Mouse (Mus musculus) MEL (cell line): ENCODE data around the gene Cdk14. TPM values are rescaled to one million over a fixed set of nuclear protein-coding genes. Genes with fewer than 3 reads are reported as not detected.

Experiments
- DNase-seq: peaks from one replicate; pipeline ENCODE4 v3.0.0; 2011; ENCODE audit warnings: low read depth, low spot score
- H3K27ac ChIP-seq: 2 replicates; pipeline ENCODE4 v1.5.1; 2012; ENCODE audit warnings: low read depth, mild to moderate bottlenecking, control low read depth, low read length, moderate library complexity; ENCODE audit not compliant: control insufficient read depth
- H3K27me3 ChIP-seq, 2 experiments: fragments of 150-350 bp in 1 of 2; sonication (generic) in 1 of 2; 2 replicates each; pipeline ENCODE4 v1.6.1; 2012; ENCODE audit warnings: low read length in 2 of 2, mild to moderate bottlenecking in 2 of 2, improper control_type of control experiment in 1 of 2, moderate library complexity in 1 of 2; ENCODE audit not compliant: insufficient read depth in 2 of 2, control insufficient read depth in 1 of 2
- H3K36me3 ChIP-seq, 2 experiments: 2 replicates each; pipeline ENCODE4 v1.6.1; 2012 to 2014; ENCODE audit warnings: low read length in 2 of 2, improper control_type of control experiment in 1 of 2, inconsistent platforms in 1 of 2, mild to moderate bottlenecking in 1 of 2; ENCODE audit not compliant: insufficient read depth in 2 of 2, control insufficient read depth in 1 of 2
- H3K4me1 ChIP-seq, 2 experiments: fragments of 150-350 bp in 1 of 2; sonication (generic) in 1 of 2; 2 replicates each; pipeline ENCODE4 v1.6.1; 2012; ENCODE audit warnings: low read length in 2 of 2, improper control_type of control experiment in 1 of 2, mild to moderate bottlenecking in 1 of 2; ENCODE audit not compliant: insufficient read depth in 2 of 2, control insufficient read depth in 1 of 2
- H3K4me3 ChIP-seq, 2 experiments: fragments of 150-350 bp in 1 of 2; sonication (generic) in 1 of 2; 2 replicates each; pipeline ENCODE4 v1.5.1; 2012; ENCODE audit warnings: low read depth in 2 of 2, low read length in 2 of 2, mild to moderate bottlenecking in 2 of 2, moderate library complexity in 2 of 2, control low read depth in 1 of 2, improper control_type of control experiment in 1 of 2; ENCODE audit not compliant: control insufficient read depth in 1 of 2, insufficient read depth in 1 of 2
- H3K79me2 ChIP-seq: 2 replicates; pipeline ENCODE4 v1.6.1; 2012; ENCODE audit warnings: mild to moderate bottlenecking, low read length, moderate library complexity; ENCODE audit not compliant: control insufficient read depth, poor library complexity, insufficient read depth
- H3K9ac ChIP-seq: 2 replicates; pipeline ENCODE4 v1.6.1; 2012; ENCODE audit warnings: low read depth, mild to moderate bottlenecking, control low read depth, low read length, moderate library complexity; ENCODE audit not compliant: control insufficient read depth, poor library complexity, severe bottlenecking
- H3K9me3 ChIP-seq: fragments of 150-350 bp; sonication (generic); replicated peaks from 2 replicates; pipeline ENCODE4 v1.6.1; 2012; ENCODE audit warnings: mild to moderate bottlenecking, low read length, improper control_type of control experiment, moderate library complexity; ENCODE audit not compliant: insufficient read depth
- BHLHE40 ChIP-seq: IDR thresholded peaks from 2 replicates; pipeline ENCODE4 v1.6.1; 2012; ENCODE audit warnings: low read depth, mild to moderate bottlenecking, inconsistent platforms, low read length, improper control_type of control experiment, borderline replicate concordance
- E2F4 ChIP-seq: IDR thresholded peaks from 2 replicates; pipeline ENCODE4 v1.6.1; 2011; ENCODE audit warnings: low read depth, low read length, improper control_type of control experiment, borderline replicate concordance
- KAT2A ChIP-seq: conservative IDR thresholded peaks from 2 replicates; pipeline ENCODE4 v1.6.1; 2012; ENCODE audit warnings: low read depth, low read length, improper control_type of control experiment, inconsistent platforms
- MAFK ChIP-seq: IDR thresholded peaks from 2 replicates; pipeline ENCODE4 v1.6.1; 2011; ENCODE audit warnings: low read depth, mild to moderate bottlenecking, low read length, improper control_type of control experiment, borderline replicate concordance
- MAZ ChIP-seq: IDR thresholded peaks from 2 replicates; pipeline ENCODE4 v1.6.1; 2012; ENCODE audit warnings: low read depth, mild to moderate bottlenecking, inconsistent platforms, low read length, improper control_type of control experiment
- MEF2A ChIP-seq: IDR thresholded peaks from 2 replicates; pipeline ENCODE4 v1.6.1; 2014; ENCODE audit warnings: low read depth, mild to moderate bottlenecking, inconsistent platforms, low read length, improper control_type of control experiment; ENCODE audit not compliant: poor library complexity, insufficient replicate concordance, severe bottlenecking; ENCODE audit errors: extremely low read depth
- MYB ChIP-seq: IDR thresholded peaks from 2 replicates; pipeline ENCODE4 v1.6.1; 2011; ENCODE audit warnings: mild to moderate bottlenecking, low read depth, low read length, improper control_type of control experiment
- POLR2A ChIP-seq, 2 experiments: IDR thresholded peaks; 2 replicates each; pipeline ENCODE4 v1.6.1; 2011 to 2012; ENCODE audit warnings: low read length in 2 of 2, mild to moderate bottlenecking in 2 of 2, control low read depth in 1 of 2, improper control_type of control experiment in 1 of 2, low read depth in 1 of 2, moderate library complexity in 1 of 2; ENCODE audit not compliant: control insufficient read depth in 1 of 2, insufficient read depth in 1 of 2, poor library complexity in 1 of 2
- POLR2AphosphoS5 ChIP-seq: IDR thresholded peaks from 2 replicates; pipeline ENCODE4 v1.6.1; 2012; ENCODE audit warnings: low read depth, borderline replicate concordance, mild to moderate bottlenecking, inconsistent platforms, low read length, moderate library complexity, mixed read lengths
- RCOR1 ChIP-seq: IDR thresholded peaks from 2 replicates; pipeline ENCODE4 v1.6.1; 2012; ENCODE audit warnings: low read depth, mild to moderate bottlenecking, inconsistent platforms, low read length, improper control_type of control experiment
- polyA plus RNA-seq, 2 experiments: library from polyadenylated mRNA; stranded (reverse) in 1 of 2; unstranded in 1 of 2; fragments of >175 nt in 1 of 2; fragments of >200 nt in 1 of 2; gene quantifications; 2 replicates each; pipeline versions ENCODE4 v1.2.1 to v1.2.4; 2012; ENCODE audit warnings: low replicate concordance in 2 of 2, low read depth in 1 of 2; ENCODE audit not compliant: insufficient read length in 2 of 2, insufficient read depth in 1 of 2, missing spikeins in 1 of 2
- total RNA-seq: library from RNA; depleted of rRNA; stranded (reverse); fragments of 300-350 nt; gene quantifications from 2 replicates; pipeline ENCODE4 v1.2.3, GENCODE M21; 2012

Cdk14 gene
- total and polyA plus RNA-seq, 3 experiments = not detected

DNA sequence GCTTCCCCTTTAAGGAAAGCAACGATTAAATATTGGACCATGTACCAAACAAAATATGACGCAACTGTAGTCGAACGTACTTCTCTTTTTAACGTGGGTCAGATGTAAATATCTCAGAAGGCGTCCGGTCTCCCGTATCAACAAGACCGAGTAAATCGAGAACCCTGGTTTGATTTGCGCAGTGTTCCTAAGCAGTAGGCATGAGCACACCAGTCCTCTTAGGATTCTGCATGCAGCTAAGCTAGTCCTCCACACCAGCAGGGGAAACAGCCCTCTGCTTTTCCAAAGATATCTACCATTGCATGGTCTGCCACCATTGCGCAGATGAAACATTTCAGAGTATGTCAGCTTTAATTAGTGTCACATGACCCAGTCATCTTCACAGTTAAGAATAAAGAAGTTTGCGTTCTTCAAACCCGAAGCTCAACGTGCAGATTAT is 543.4 kb downstream of the Cdk14 start:
- H3K4me1 ChIP-seq = no peaks in the 10 kb centered on the region
- H3K36me3 ChIP-seq = no peaks in the 10 kb centered on the region
- no peak for DNase-seq
- H3K27ac ChIP-seq = no peak overlapping the region
- H3K4me3 ChIP-seq = no peak overlapping the region
- no peaks in the 10 kb centered on the region for H3K79me2 ChIP-seq
- no peak overlapping the region for H3K9ac ChIP-seq
- H3K27me3 ChIP-seq = no peaks in the 10 kb centered on the region
- no peaks in the 10 kb centered on the region for H3K9me3 ChIP-seq
- TF ChIP-seq MYB = no peak
- TF ChIP-seq POLR2A (IDR thresholded peaks at IDR 0.05; ENCODE audit: control insufficient read depth in 1 of 2, insufficient read depth in 1 of 2, low read depth in 1 of 2, low read length in 2 of 2, poor library complexity in 1 of 2) = no peak
- TF ChIP-seq BHLHE40 = no peak
- TF ChIP-seq E2F4 = no peak

DNA sequence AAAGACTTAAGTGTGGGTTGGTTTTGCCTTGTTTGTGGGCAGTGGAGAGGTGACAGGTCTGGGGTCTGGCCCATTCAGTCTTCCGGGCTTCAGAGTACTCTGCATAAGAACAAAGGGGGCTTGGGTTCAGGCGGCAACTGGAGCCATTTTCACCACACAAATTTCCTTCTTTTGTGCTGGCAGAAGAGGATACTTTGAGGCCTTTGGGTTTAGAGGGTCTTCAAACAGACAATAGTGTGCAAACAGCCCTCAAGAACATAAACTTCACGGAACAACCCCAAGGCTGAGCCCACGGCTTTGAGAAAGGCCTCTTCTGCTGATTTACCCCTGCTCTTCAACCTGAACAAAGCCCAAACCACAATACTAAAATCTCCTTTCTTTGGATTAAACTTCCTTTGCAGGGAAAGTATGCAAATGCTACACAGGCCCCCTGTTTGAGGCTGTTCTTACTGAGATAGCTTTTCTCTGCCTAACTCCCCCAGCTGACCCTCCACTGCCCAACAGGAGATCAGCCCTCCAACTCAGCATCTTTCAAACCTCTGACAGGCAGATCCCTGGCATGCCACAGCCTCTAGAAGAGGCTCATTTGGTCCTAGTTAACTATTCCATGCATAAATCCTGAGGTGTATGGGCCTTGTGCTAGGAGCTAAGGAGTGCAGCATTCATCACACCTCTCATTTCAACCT is 549.9 kb downstream of the Cdk14 start:
- no peaks in the 10 kb centered on the region for H3K79me2 ChIP-seq

GRCm38 (mm10) chr5:4868563-4869120 is 551.5 kb downstream of the Cdk14 start:
- H3K9me3 ChIP-seq = no peaks in the 10 kb centered on the region
- H3K4me1 ChIP-seq = no peaks in the 10 kb centered on the region
- no peak overlapping the region for H3K4me3 ChIP-seq
- DNase-seq = no peak
- TF ChIP-seq MAFK = no peak
- no peak for TF ChIP-seq MAZ
- H3K9ac ChIP-seq = no peak overlapping the region
- no peak overlapping the region for H3K27ac ChIP-seq
- H3K36me3 ChIP-seq = no peaks in the 10 kb centered on the region
- no peaks in the 10 kb centered on the region for H3K27me3 ChIP-seq
- H3K79me2 ChIP-seq = no peaks in the 10 kb centered on the region

More for the DNA sequence above, 549.9 kb downstream of the Cdk14 start:
- TF ChIP-seq MEF2A = no peak
- no peak for TF ChIP-seq RCOR1
- TF ChIP-seq MAFK = no peak
- TF ChIP-seq MYB = no peak
- no peak for TF ChIP-seq KAT2A
- TF ChIP-seq POLR2AphosphoS5 = no peak
- TF ChIP-seq, all 39 proteins: peak for 0
- H3K9me3 ChIP-seq = no peaks in the 10 kb centered on the region
- no peak for DNase-seq
- no peaks in the 10 kb centered on the region for H3K36me3 ChIP-seq
- H3K27me3 ChIP-seq = no peaks in the 10 kb centered on the region
- H3K4me1 ChIP-seq = no peaks in the 10 kb centered on the region
- H3K27ac ChIP-seq = no peak overlapping the region
- H3K9ac ChIP-seq = no peak overlapping the region
- no peak overlapping the region for H3K4me3 ChIP-seq
